ENCODE assay signal across 20 mouse cellular contexts in genomic region chr10:95458050-95458806, GRCm38 (mm10). TPM values are rescaled to one million over a fixed set of nuclear protein-coding genes. Genes with fewer than 3 reads are reported as not detected.
DNase-seq lines count a peak whose midpoint lies in the region; ATAC-seq and TF ChIP-seq lines count a peak whose summit lies in the region.
"Had no signal": no experiment of that assay in that cellular context is flagged by ENCODE, and none has a peak within 500 bp of the region (broad histone marks: within the 10 kb centered on the region; RNA-seq: fewer than 3 reads in every experiment).

No protein-coding gene starts in this region.

- 56% methylated on average over 9 of the region's 9 CpGs for WGBS in lung, adult 2 months
- WGBS in lung, embryonic 15.5 days = 54% methylated on average over 9 of the region's 9 CpGs
- WGBS in stomach, embryonic 15.5 days = 63% methylated on average over 9 of the region's 9 CpGs
- 86% methylated on average over 9 of the region's 9 CpGs for WGBS in midbrain, embryonic 13.5 days

- no peak overlapping the region for H3K4me2 ChIP-seq in lung, embryonic 15.5 days
- H3K4me2 ChIP-seq in stomach, embryonic 15.5 days = no peak overlapping the region
- H3K4me2 ChIP-seq in midbrain, embryonic 13.5 days (replicated peaks) = no peak overlapping the region
- H3K4me2 ChIP-seq: embryonic facial prominence, embryonic 15.5 days; forebrain, embryonic 13.5 days; hindbrain, embryonic 13.5 days; limb, embryonic 13.5 days; liver, embryonic 15.5 days had no signal

- H3K9ac ChIP-seq in lung, embryonic 15.5 days = no peak overlapping the region
- H3K9ac ChIP-seq in stomach, embryonic 15.5 days = no peak overlapping the region
- no peak overlapping the region for H3K9ac ChIP-seq in midbrain, embryonic 13.5 days (replicated peaks)
- H3K9ac ChIP-seq: embryonic facial prominence, embryonic 15.5 days; forebrain, embryonic 13.5 days; hindbrain, embryonic 13.5 days; limb, embryonic 13.5 days; liver, embryonic 15.5 days had no signal

- ATAC-seq in lung, embryonic 15.5 days (ENCODE audit: borderline replicate concordance, extremely low read depth, low FRiP score, low TSS enrichment) = peak; percentile 42; the same call in 1 of the 2 replicates
- peak; percentile 63 for ATAC-seq in stomach, embryonic 15.5 days (ENCODE audit: insufficient read depth, low FRiP score, low read depth)
- no peak for ATAC-seq in midbrain, embryonic 13.5 days
- ATAC-seq: forebrain, embryonic 13.5 days had no signal

- H3K4me3 ChIP-seq in lung, adult 2 months (replicated peaks; ENCODE audit: extremely low read depth, low read depth, low read length) = no peak overlapping the region
- H3K4me3 ChIP-seq in lung, embryonic 15.5 days = no peak overlapping the region
- H3K4me3 ChIP-seq in stomach, embryonic 15.5 days (replicated peaks) = no peak overlapping the region
- H3K4me3 ChIP-seq in midbrain, embryonic 13.5 days (replicated peaks) = no peak overlapping the region
- H3K4me3 ChIP-seq: embryonic facial prominence, embryonic 15.5 days; forebrain, embryonic 13.5 days; hindbrain, embryonic 13.5 days; left cerebral cortex, adult 2 months; limb, embryonic 13.5 days; liver, embryonic 15.5 days; midbrain, embryonic 10.5 days had no signal

- no peak for TF ChIP-seq CTCF in lung, adult 2 months (IDR thresholded peaks at IDR 0.05; ENCODE audit: insufficient read depth, low read length)

- DNase-seq in lung, adult 18-20 months = peak; percentile 45 to 73
- DNase-seq in lung, adult 2 months = no peak
- DNase-seq in fibroblast of lung, adult 2 months (ENCODE audit: low read depth) = peak; percentile 18
- DNase-seq in left cerebral cortex, adult 18-20 months (ENCODE audit: low spot score in 2 of 2) = no peak
- no peak for DNase-seq in right cerebral cortex, postnatal 10 days (ENCODE audit: low spot score in 2 of 2)
- DNase-seq: cerebellum, adult 2 months; heart, postnatal 10 days; kidney, adult 11 months; kidney, postnatal 4 days; right cerebral cortex, adult 18-20 months had no signal

- no peaks in the 10 kb centered on the region for H3K36me3 ChIP-seq in lung, embryonic 15.5 days
- no peaks in the 10 kb centered on the region for H3K36me3 ChIP-seq in stomach, embryonic 15.5 days
- no peaks in the 10 kb centered on the region for H3K36me3 ChIP-seq in midbrain, embryonic 13.5 days
- H3K36me3 ChIP-seq: embryonic facial prominence, embryonic 15.5 days; hindbrain, embryonic 13.5 days; limb, embryonic 13.5 days; liver, embryonic 15.5 days; midbrain, embryonic 10.5 days had no signal

- TF ChIP-seq POLR2A in lung, adult 2 months (IDR thresholded peaks at IDR 0.05; ENCODE audit: borderline replicate concordance, extremely low read depth, low read depth, low read length) = no peak

- no peaks in the 10 kb centered on the region for H3K9me3 ChIP-seq in lung, embryonic 15.5 days
- H3K9me3 ChIP-seq in stomach, embryonic 15.5 days = no peaks in the 10 kb centered on the region
- no peaks in the 10 kb centered on the region for H3K9me3 ChIP-seq in midbrain, embryonic 13.5 days
- H3K9me3 ChIP-seq: embryonic facial prominence, embryonic 15.5 days; forebrain, embryonic 13.5 days; hindbrain, embryonic 13.5 days; limb, embryonic 13.5 days; liver, embryonic 15.5 days; midbrain, embryonic 10.5 days had no signal

- no peaks in the 10 kb centered on the region for H3K4me1 ChIP-seq in lung, adult 2 months (ENCODE audit: control insufficient read depth, insufficient read depth, low read length)
- H3K4me1 ChIP-seq in lung, embryonic 15.5 days = peaks cover 10% of the 10 kb centered on the region
- H3K4me1 ChIP-seq in stomach, embryonic 15.5 days = no peaks in the 10 kb centered on the region
- H3K4me1 ChIP-seq in midbrain, embryonic 13.5 days (replicated peaks) = 0 out of 2 replicates have a peak, but pooled peaks cover 3% of the 10 kb centered on the region
- H3K4me1 ChIP-seq: embryonic facial prominence, embryonic 15.5 days; forebrain, embryonic 13.5 days; hindbrain, embryonic 13.5 days; limb, embryonic 13.5 days had no signal

- peak overlapping the region; percentile 64 for H3K27ac ChIP-seq in lung, embryonic 15.5 days
- H3K27ac ChIP-seq in stomach, embryonic 15.5 days = peak overlapping the region; percentile 40
- H3K27ac ChIP-seq in midbrain, embryonic 13.5 days = no peak overlapping the region
- H3K27ac ChIP-seq: embryonic facial prominence, embryonic 15.5 days; forebrain, embryonic 13.5 days; hindbrain, embryonic 13.5 days; left cerebral cortex, adult 2 months; limb, embryonic 13.5 days; liver, embryonic 15.5 days; midbrain, embryonic 10.5 days had no signal

- H3K27me3 ChIP-seq in lung, embryonic 15.5 days = no peaks in the 10 kb centered on the region
- no peaks in the 10 kb centered on the region for H3K27me3 ChIP-seq in stomach, embryonic 15.5 days (replicated peaks)
- no peaks in the 10 kb centered on the region for H3K27me3 ChIP-seq in midbrain, embryonic 13.5 days
- H3K27me3 ChIP-seq: embryonic facial prominence, embryonic 15.5 days; forebrain, embryonic 13.5 days; hindbrain, embryonic 13.5 days; limb, embryonic 13.5 days; liver, embryonic 15.5 days had no signal

RNA-seq across cellular contexts. Expression of gene Socs2, which starts 41.2 kb away (rescaled TPM):
- 83.1 and 140 TPM in 2 replicates for polyA plus RNA-seq in lung, adult 2 months (2012; rRNA removed)
- 121 and 124 TPM in 2 replicates for polyA plus RNA-seq in lung, embryonic 15.5 days (2015; fragmentation: Nextera tagmentation; extraction: Ambion mirVana)
- polyA plus RNA-seq in stomach, embryonic 15.5 days (2015; fragmentation: Nextera tagmentation; extraction: Ambion mirVana) = 35.1 and 41.0 TPM in 2 replicates
- total RNA-seq in left cerebral cortex, adult 18-20 months (2021) = 10 to 100 TPM; 26.9 to 31.7 TPM
- 88.9 and 96.5 TPM in 2 replicates for polyA plus RNA-seq in midbrain, embryonic 13.5 days (2015; fragmentation: Nextera tagmentation; extraction: Ambion mirVana)

RNA-seq across cellular contexts. Expression of gene Mrpl42, which starts 43.5 kb away (rescaled TPM):
- 39.3 and 80.6 TPM in 2 replicates for polyA plus RNA-seq in lung, adult 2 months (2012; rRNA removed)
- 304 and 322 TPM in 2 replicates for polyA plus RNA-seq in lung, embryonic 15.5 days (2015; fragmentation: Nextera tagmentation; extraction: Ambion mirVana)
- polyA plus RNA-seq in stomach, embryonic 15.5 days (2015; fragmentation: Nextera tagmentation; extraction: Ambion mirVana) = 340 and 350 TPM in 2 replicates
- total RNA-seq in left cerebral cortex, adult 18-20 months (2021) = 10 to 100 TPM; 75.6 to 79.6 TPM
- polyA plus RNA-seq in midbrain, embryonic 13.5 days (2015; fragmentation: Nextera tagmentation; extraction: Ambion mirVana) = 260 and 269 TPM in 2 replicates

RNA-seq across cellular contexts. Expression of gene Ube2n, which starts 56.7 kb away (rescaled TPM):
- 25.5 and 41.1 TPM in 2 replicates for polyA plus RNA-seq in lung, adult 2 months (2012; rRNA removed)
- polyA plus RNA-seq in lung, embryonic 15.5 days (2015; fragmentation: Nextera tagmentation; extraction: Ambion mirVana) = 390 and 414 TPM in 2 replicates
- polyA plus RNA-seq in stomach, embryonic 15.5 days (2015; fragmentation: Nextera tagmentation; extraction: Ambion mirVana) = 284 and 313 TPM in 2 replicates
- total RNA-seq in left cerebral cortex, adult 18-20 months (2021) = 100 to 1,000 TPM; 199 to 202 TPM
- polyA plus RNA-seq in midbrain, embryonic 13.5 days (2015; fragmentation: Nextera tagmentation; extraction: Ambion mirVana) = 431 and 436 TPM in 2 replicates

Comparison
In these comparisons a context has a peak if more than half of its experiments do, and no peak if none do; other contexts are left out.
1. DNase-seq: peak in lung, adult 18-20 months (2 of 2) and fibroblast of lung, adult 2 months (single experiment); none in lung, adult 2 months (single experiment), left cerebral cortex, adult 18-20 months (0 of 2) and right cerebral cortex, postnatal 10 days (0 of 2).